Mouse (Mus musculus): Measurements from ENCODE around the gene Tulp4. TPM values are rescaled to one million over a fixed set of nuclear protein-coding genes. Genes with fewer than 3 reads are reported as not detected.
A peak's percentile ranks its signal among the peaks of the same experiment; 100 is the strongest.
"Not testable (repeated sequence)": the region's sequence is repeated elsewhere in the genome, so short reads cannot be mapped to it uniquely, and the experiment has no call there.

The Tulp4 gene
- polyA plus RNA-seq, 1 experiment, result 82.0 TPM

DNA sequence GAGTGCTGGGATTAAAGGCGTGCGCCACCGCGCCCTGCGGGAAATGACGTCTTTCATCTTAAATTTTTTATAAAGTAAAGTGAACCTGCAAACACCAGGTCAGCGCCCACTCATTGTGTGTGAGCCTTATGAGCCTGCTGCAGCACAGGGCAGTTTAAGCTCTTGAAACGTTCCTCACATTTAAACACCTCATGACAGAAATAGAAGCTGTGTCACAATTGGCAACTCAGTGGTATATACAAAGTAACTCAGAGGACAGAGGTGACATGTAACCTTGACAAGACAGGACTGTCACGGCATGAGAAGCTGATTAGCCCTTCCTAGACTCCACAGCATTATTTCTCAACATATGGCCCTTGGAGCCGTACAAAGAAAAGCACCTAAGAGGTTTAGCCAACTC, 110.3 kb downstream of the Tulp4 start:
- H3K4me1 ChIP-seq (ENCODE audit: control insufficient read depth, insufficient read depth, low read length), result peaks cover 6% of the 10 kb centered on the region
- H3K4me3 ChIP-seq (ENCODE audit: insufficient read depth, low read length), result no peak overlapping the region
- H3K27ac ChIP-seq (ENCODE audit: insufficient read depth, low read length), result no peak overlapping the region
- TF ChIP-seq CTCF (IDR thresholded peaks at IDR 0.05; ENCODE audit: extremely low read depth, insufficient read depth, low read length) (no peak), POLR2A (IDR thresholded peaks at IDR 0.05; ENCODE audit: extremely low read depth, insufficient read depth, low read length) (no peak)

GRCm38 (mm10) chr17:6232633-6233032, 126.4 kb downstream of the Tulp4 start:
- not testable (repeated sequence) for H3K4me1 ChIP-seq (ENCODE audit: control insufficient read depth, insufficient read depth, low read length); H3K27ac ChIP-seq (ENCODE audit: insufficient read depth, low read length); H3K4me3 ChIP-seq (ENCODE audit: insufficient read depth, low read length)

GRCm38 (mm10) chr17:6251298-6251697, 145.1 kb downstream of the Tulp4 start:
- not testable (repeated sequence) for H3K27ac ChIP-seq (ENCODE audit: insufficient read depth, low read length); H3K4me1 ChIP-seq (ENCODE audit: control insufficient read depth, insufficient read depth, low read length); H3K4me3 ChIP-seq (ENCODE audit: insufficient read depth, low read length)

GRCm38 (mm10) chr17:6256400-6257069, 150.3 kb downstream of the Tulp4 start, which contains the start of gene Tmem181a:
Gene Tmem181a (plus strand): TSS chr17:6256860.
- Histone ChIP-seq H3K27ac (ENCODE audit: insufficient read depth, low read length) (peak within 1 kb of the TSS; percentile 81; the same call in 1 of the 2 replicates), H3K4me3 (ENCODE audit: insufficient read depth, low read length) (peak within 1 kb of the TSS; percentile 44)

DNA sequence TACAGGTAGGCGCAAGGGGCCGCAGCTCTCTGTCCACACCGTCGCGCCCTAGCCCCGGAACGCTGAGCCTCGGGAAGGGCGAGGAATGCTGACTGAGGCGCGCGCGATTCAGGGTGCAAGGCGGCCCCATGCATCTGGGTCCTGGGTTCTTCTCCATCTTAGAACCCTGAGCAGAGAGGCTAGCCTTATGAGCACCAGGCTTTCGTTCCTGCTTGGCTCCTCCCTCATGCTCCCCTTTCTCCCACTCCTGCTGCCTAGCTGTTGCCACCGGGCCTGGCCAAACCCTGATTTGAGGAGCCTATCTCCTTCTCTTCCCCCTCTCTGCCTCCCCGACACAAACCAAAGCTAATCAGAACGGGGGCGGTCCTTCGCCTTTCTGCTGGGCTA, 150.8 kb downstream of the Tulp4 start:
- peak overlapping the region; percentile 81; the same call in 1 of the 2 replicates for H3K27ac ChIP-seq (ENCODE audit: insufficient read depth, low read length)
- not testable (repeated sequence) for H3K4me1 ChIP-seq (ENCODE audit: control insufficient read depth, insufficient read depth, low read length)
- H3K4me3 ChIP-seq (ENCODE audit: insufficient read depth, low read length), result peak overlapping the region; percentile 44

More at GRCm38 (mm10) chr17:6256400-6257069, 150.3 kb downstream of the Tulp4 start, which contains the start of gene Tmem181a:
- H3K4me1 ChIP-seq (ENCODE audit: control insufficient read depth, insufficient read depth, low read length), result not testable (repeated sequence)

GRCm38 (mm10) chr17:6269876-6270831, 163.9 kb downstream of the Tulp4 start:
- H3K4me3 ChIP-seq (ENCODE audit: insufficient read depth, low read length), result peak overlapping the region; percentile 75
- H3K4me1 ChIP-seq (ENCODE audit: control insufficient read depth, insufficient read depth, low read length); H3K27ac ChIP-seq (ENCODE audit: insufficient read depth, low read length): not testable (repeated sequence)

DNA sequence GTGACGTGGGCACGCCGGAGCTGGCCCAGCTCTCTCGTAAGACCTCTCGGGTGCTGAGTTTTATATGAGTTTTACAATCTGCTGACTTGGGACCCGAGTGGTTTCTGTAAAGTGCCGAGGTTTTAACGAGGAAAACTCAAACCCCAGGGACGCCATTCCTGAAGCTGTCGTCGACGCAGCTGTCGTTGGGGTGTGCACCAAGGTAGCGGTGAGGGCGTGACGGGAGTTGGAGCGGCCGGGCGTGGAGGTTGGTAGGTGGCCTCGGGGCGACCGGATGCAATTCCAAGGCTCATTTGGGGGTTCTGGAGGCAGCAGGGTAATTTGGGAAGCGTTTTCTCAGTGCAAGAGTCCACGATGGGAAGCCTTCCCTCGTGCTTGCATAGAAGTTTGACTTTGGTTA, 164.6 kb downstream of the Tulp4 start:
- not testable (repeated sequence) for H3K4me1 ChIP-seq (ENCODE audit: control insufficient read depth, insufficient read depth, low read length); H3K27ac ChIP-seq (ENCODE audit: insufficient read depth, low read length)
- H3K4me3 ChIP-seq (ENCODE audit: insufficient read depth, low read length), result peak overlapping the region; percentile 47; the same call in 1 of the 2 replicates

- not testable (repeated sequence) for H3K4me1 ChIP-seq (ENCODE audit: control insufficient read depth, insufficient read depth, low read length); H3K4me3 ChIP-seq (ENCODE audit: insufficient read depth, low read length); H3K27ac ChIP-seq (ENCODE audit: insufficient read depth, low read length)
Observed at GRCm38 (mm10) chr17:6271970-6272369, 165.7 kb downstream of the Tulp4 start.

DNA sequence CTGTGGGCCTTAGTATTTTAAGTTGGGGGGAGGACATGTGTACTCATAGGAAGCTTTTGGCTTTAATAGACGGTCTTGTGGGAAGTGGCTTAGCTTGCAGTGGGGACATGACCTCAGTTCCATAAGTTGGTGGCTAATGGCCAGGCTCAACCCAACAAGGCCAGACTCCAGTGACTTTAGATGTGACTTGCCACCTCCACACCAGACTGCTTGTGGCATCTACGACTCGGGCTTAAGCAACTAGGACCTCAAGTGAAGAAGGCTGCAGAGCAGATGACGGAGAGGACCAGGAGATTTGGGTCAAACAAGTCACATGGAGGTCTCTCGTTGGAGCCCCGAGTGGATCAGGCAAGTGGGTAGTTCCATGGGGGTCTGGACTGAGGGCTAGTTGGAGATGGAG, 168.5 kb downstream of the Tulp4 start:
- H3K4me3 ChIP-seq (ENCODE audit: insufficient read depth, low read length); H3K4me1 ChIP-seq (ENCODE audit: control insufficient read depth, insufficient read depth, low read length); H3K27ac ChIP-seq (ENCODE audit: insufficient read depth, low read length): not testable (repeated sequence)

DNA sequence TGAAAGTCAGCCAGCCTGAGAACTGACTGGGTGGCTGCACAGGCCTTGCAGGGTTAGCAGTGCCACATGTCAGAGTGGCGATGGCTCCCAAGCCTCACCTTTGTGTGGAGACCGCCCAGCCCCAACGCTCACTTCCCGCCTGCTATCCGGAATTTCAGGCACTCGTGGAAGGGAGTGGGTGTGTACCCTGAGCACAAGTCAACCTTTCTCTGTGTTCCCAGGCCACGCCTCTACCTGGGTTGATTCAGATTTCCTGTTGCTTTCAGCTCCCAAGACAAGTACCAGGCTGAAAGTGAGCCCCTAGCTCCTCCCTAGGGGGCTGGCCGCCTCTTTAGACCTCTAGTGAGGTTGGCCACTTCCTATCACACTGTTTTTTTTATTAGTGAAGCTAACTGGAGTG, 173.0 kb downstream of the Tulp4 start:
- not testable (repeated sequence) for H3K27ac ChIP-seq (ENCODE audit: insufficient read depth, low read length); H3K4me1 ChIP-seq (ENCODE audit: control insufficient read depth, insufficient read depth, low read length); H3K4me3 ChIP-seq (ENCODE audit: insufficient read depth, low read length)

DNA sequence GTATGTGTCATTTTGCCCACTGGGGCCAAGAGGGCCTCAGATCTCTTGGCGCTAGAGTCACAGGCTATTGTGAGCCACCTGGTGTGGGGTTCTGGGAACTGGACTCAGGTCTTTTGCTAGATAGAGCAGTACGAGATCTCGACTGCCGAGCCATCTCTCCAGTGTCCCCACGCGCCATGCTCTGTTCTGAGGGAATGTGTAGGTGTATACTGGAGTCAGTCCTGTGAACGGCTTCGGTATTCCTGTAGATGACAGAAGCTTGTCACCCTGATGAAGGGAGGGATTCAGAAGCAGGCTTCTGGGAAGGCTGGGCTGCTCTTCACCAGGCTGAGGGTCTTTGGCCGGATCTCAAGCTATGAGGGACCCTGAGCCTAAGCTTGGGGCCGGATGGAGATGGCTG, 173.5 kb downstream of the Tulp4 start:
- H3K4me3 ChIP-seq (ENCODE audit: insufficient read depth, low read length); H3K4me1 ChIP-seq (ENCODE audit: control insufficient read depth, insufficient read depth, low read length); H3K27ac ChIP-seq (ENCODE audit: insufficient read depth, low read length): not testable (repeated sequence)

DNA sequence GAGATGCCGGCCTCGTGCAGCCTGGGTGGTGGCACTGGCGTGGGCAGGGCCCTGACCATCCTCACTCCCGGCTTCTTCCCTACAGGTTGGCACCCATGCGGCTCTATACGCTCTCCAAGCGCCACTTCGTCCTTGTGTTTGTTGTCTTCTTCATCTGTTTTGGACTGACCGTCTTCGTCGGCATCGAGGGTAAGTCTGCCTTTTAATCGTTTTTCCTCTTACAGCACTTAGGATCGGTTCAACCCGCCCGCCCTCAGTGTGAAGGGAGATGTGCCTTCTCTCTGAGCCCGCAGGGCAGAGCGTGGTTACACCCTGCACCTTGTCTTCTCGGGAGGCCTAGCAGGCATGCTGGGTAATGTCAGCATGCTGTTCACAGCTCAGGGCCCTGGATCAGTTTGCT, 174.3 kb downstream of the Tulp4 start:
- not testable (repeated sequence) for H3K4me1 ChIP-seq (ENCODE audit: control insufficient read depth, insufficient read depth, low read length); H3K27ac ChIP-seq (ENCODE audit: insufficient read depth, low read length); H3K4me3 ChIP-seq (ENCODE audit: insufficient read depth, low read length)

GRCm38 (mm10) chr17:6283137-6283536, 176.9 kb downstream of the Tulp4 start:
- not testable (repeated sequence) for H3K27ac ChIP-seq (ENCODE audit: insufficient read depth, low read length); H3K4me3 ChIP-seq (ENCODE audit: insufficient read depth, low read length); H3K4me1 ChIP-seq (ENCODE audit: control insufficient read depth, insufficient read depth, low read length)

DNA sequence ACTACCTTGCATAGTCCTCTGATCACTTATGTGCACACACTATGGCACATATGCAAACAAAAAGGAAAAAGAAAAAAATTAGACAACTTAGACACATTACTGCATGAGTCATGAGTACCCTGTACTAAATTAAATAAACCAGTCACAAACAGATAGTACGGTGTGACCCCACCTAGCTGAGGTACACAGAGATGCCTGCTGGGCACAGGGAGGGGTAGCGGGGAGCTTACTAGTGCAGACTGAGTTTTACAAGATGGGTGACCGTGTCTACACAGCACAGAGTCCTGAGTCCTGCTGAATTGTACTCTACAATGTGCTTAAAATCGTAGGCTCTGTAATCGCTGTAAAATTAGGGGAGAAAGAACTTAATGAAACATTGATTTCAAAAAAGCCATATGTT, 179.9 kb downstream of the Tulp4 start:
- not testable (repeated sequence) for H3K4me1 ChIP-seq (ENCODE audit: control insufficient read depth, insufficient read depth, low read length); H3K27ac ChIP-seq (ENCODE audit: insufficient read depth, low read length); H3K4me3 ChIP-seq (ENCODE audit: insufficient read depth, low read length)

DNA sequence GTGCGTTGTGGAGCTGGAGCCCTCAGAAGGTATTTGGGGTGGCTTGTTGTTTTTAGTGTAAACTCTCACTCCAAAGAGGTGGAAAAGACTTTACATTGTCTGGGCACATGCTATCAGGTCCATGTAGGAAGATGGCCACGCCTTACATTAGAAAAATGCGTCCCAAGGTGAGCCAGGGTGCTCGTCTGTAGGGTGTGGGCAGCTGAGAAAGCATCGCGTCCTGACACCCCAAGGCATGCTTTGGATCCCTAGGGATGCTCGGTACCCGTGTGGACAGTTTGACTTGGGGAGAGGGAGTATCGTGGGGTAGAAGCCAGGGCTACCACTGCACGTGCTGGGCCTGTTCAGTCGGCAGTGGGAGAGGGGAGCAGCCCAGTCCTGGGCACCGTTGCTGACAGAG, 182.8 kb downstream of the Tulp4 start:
- not testable (repeated sequence) for H3K4me3 ChIP-seq (ENCODE audit: insufficient read depth, low read length); H3K27ac ChIP-seq (ENCODE audit: insufficient read depth, low read length); H3K4me1 ChIP-seq (ENCODE audit: control insufficient read depth, insufficient read depth, low read length)

DNA sequence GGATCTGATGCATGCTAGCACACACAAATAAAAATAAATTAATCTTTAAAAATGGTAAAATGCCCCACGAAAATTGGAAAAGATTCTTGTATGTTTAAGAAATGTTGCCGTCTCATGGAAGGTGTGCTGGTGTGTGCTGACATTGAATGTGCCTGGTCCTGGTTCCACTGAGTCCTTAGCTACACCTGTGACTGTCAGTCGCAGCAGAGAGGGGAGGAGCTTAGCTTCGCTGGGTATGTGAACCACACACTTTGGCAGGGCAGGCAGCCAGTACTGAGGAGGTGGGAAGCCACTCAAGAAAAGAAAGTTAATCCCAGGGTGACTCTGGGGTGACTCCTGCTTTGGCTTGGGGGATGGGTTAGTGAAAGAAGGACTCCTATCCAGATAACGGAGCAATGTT, 187.6 kb downstream of the Tulp4 start:
- not testable (repeated sequence) for H3K4me1 ChIP-seq (ENCODE audit: control insufficient read depth, insufficient read depth, low read length); H3K27ac ChIP-seq (ENCODE audit: insufficient read depth, low read length); H3K4me3 ChIP-seq (ENCODE audit: insufficient read depth, low read length)
